Mouse (Mus musculus): ENCODE measurements at regions not wholly inside any gene's neighbourhood (a gene's known extent, or its start where the extent isn't known, plus 50 kb on each side); places are given as distances from the start of the nearest gene placed in this dataset.

DNA sequence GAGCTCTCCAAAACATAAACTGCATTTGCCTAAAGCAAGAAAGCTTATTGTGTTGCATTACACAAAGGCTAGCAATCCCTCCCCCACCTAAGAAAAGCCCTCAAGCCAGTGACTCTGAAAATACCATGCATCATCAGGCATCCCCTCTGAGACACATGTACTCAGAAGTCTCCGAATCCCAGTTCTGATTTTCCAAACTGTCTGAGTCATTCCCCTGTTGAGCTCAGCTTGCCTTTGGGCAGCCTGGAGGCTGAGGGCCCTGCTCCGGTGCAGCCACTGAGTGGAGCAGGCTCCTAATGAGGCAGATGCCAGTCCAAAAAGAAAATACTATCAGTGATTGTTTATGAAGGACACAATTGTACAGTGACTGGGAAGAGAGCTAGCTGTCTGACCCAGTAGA, 507.5 kb upstream of the Cdh11 start:
- no peaks in the 10 kb centered on the region for H3K79me2 ChIP-seq (ENCODE audit: control insufficient read depth, insufficient read depth)
- H3K36me3 ChIP-seq (ENCODE audit: control insufficient read depth, insufficient read depth) = no peaks in the 10 kb centered on the region
- no peaks in the 10 kb centered on the region for H3K27me3 ChIP-seq (ENCODE audit: control insufficient read depth, insufficient read depth, insufficient read length)
- TF ChIP-seq MAX (IDR thresholded peaks at IDR 0.05) = no peak
- TF ChIP-seq USF1 (IDR thresholded peaks at IDR 0.05; ENCODE audit: low read depth) = no peak
- TF ChIP-seq CEBPB (IDR thresholded peaks at IDR 0.05; ENCODE audit: low read depth) = no peak
- no peak for TF ChIP-seq FOSL1 (IDR thresholded peaks at IDR 0.05; ENCODE audit: insufficient read depth, low read length, poor library complexity, severe bottlenecking)
- H3K79me3 ChIP-seq (ENCODE audit: low read depth) = no peaks in the 10 kb centered on the region
- H3ac ChIP-seq (ENCODE audit: control insufficient read depth, insufficient read length, low read depth) = no peak overlapping the region
- no peak overlapping the region for H3K4me3 ChIP-seq (ENCODE audit: insufficient read depth, poor library complexity, severe bottlenecking)

DNA sequence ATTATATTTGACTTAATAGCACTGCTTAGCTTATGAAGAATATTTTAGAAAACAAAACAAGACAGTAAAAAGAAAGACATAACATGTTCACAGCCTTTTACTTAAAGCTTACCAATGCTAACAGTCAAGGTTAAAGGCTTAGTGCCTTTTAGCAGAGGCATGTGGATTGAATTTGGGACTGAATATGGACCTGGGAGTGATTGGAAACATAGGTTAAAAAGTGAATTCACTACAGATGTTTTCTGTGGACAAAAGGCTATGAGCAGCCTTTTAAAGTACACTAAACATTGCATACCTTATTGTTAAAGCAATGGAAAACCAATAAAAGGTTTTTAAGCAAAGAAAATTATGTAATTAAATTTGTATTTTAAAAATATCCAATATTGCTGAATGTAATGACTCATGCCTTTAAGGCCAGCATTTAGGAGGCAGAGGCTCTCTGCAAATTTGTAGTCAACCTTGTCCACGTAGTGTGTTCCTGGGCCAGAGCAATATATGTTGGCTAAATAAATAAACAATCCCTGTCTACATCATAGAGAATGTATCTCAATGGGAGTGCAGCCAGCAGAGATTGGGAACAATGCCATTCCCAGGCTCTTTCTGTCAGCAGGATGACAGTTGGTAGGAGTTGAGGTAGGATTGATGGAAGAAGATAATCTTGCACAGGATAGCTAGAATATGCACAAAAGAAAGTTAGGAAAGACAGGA, 521.2 kb upstream of the Cdh11 start:
- Histone ChIP-seq H3K79me3 (ENCODE audit: low read depth) (no peaks in the 10 kb centered on the region), H3K79me2 (ENCODE audit: control insufficient read depth, insufficient read depth) (no peaks in the 10 kb centered on the region)
- TF ChIP-seq MAX (IDR thresholded peaks at IDR 0.05) (no peak), MYOG (IDR thresholded peaks at IDR 0.05; ENCODE audit: control insufficient read depth, extremely low read depth, insufficient read length) (no peak), CEBPB (IDR thresholded peaks at IDR 0.05; ENCODE audit: low read depth) (no peak), MYOD1 (IDR thresholded peaks at IDR 0.05; ENCODE audit: control insufficient read depth, insufficient read length, low read depth) (no peak), USF1 (IDR thresholded peaks at IDR 0.05; ENCODE audit: low read depth) (no peak), FOSL1 (IDR thresholded peaks at IDR 0.05; ENCODE audit: insufficient read depth, low read length, poor library complexity, severe bottlenecking) (no peak), CTCF (IDR thresholded peaks at IDR 0.05; ENCODE audit: control insufficient read depth, insufficient read depth, insufficient read length) (no peak)

DNA sequence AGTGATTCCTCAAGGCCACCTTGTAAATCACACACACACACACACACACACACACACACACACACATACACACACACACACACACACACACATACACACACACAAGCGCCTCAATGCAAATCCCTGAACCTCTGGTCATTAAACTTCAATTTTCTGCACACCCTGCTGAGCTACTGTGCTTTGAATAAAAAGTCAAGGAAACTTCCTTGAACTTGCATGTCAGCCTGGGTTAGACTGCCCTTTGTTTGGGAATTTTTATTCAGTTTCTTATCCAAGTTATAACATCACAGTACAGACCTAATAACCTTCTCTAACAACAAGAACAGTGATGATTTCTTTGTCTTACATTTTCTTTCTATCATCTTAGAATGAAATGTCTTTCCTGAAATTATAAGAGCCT, 528.1 kb upstream of the Cdh11 start:
- Histone ChIP-seq H3K79me3 (ENCODE audit: low read depth) (no peaks in the 10 kb centered on the region), H3K79me2 (ENCODE audit: control insufficient read depth, insufficient read depth) (no peaks in the 10 kb centered on the region)
- TF ChIP-seq CEBPB (IDR thresholded peaks at IDR 0.05; ENCODE audit: low read depth) (no peak), USF1 (IDR thresholded peaks at IDR 0.05; ENCODE audit: low read depth) (no peak), MYOG (IDR thresholded peaks at IDR 0.05; ENCODE audit: control insufficient read depth, extremely low read depth, insufficient read length) (no peak), MYOD1 (IDR thresholded peaks at IDR 0.05; ENCODE audit: control insufficient read depth, insufficient read length, low read depth) (no peak), FOSL1 (IDR thresholded peaks at IDR 0.05; ENCODE audit: insufficient read depth, low read length, poor library complexity, severe bottlenecking) (no peak), MAX (IDR thresholded peaks at IDR 0.05) (no peak), CTCF (IDR thresholded peaks at IDR 0.05; ENCODE audit: control insufficient read depth, insufficient read depth, insufficient read length) (no peak)

More for the DNA sequence above, 521.2 kb upstream of the Cdh11 start:
- H3K27me3 ChIP-seq (ENCODE audit: control insufficient read depth, insufficient read depth, insufficient read length) = no peaks in the 10 kb centered on the region
- no peak overlapping the region for H3ac ChIP-seq (ENCODE audit: control insufficient read depth, insufficient read length, low read depth)
- H3K36me3 ChIP-seq (ENCODE audit: control insufficient read depth, insufficient read depth) = no peaks in the 10 kb centered on the region
- no peak overlapping the region for H3K4me3 ChIP-seq (ENCODE audit: insufficient read depth, poor library complexity, severe bottlenecking)

DNA sequence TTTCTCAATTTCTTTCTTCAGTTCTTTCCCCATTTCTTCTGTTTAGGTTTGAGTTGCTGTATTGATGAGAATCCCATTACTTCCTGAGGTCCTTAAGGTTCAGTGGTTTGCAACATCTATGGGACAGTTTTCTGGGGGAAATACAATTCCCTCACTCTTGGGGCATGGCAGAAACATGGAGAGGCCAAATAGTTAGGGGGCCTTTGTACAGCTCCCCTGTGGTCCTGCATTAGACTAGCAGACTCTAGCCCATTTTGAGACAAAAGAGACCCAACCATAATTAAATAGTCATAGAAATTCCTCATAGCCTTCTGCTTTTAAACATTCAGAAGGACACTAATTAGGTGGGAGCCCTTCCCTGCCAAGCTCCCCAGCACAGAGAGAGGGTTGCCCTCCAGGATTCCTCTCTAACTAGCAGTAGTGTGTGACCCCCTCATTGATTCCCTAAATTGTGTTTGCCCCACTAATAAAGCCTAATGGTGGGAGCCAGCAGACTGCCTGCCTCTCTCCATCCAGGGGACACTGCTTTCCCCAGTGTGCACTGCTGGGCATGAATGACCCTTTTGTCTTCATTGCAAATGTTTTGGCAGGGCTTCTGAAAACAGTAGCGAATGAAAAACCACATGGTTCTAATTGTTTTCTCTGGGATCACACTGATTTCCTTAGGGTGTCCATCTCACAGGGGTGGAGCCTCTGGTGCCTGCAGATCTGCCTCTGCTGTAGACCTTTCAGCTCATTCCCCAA, 529.0 kb upstream of the Cdh11 start:
- H3K27me3 ChIP-seq (ENCODE audit: control insufficient read depth, insufficient read depth, insufficient read length) = no peaks in the 10 kb centered on the region
- no peaks in the 10 kb centered on the region for H3K36me3 ChIP-seq (ENCODE audit: control insufficient read depth, insufficient read depth)
- no peaks in the 10 kb centered on the region for H3K79me3 ChIP-seq (ENCODE audit: low read depth)
- H3K79me2 ChIP-seq (ENCODE audit: control insufficient read depth, insufficient read depth) = no peaks in the 10 kb centered on the region
- TF ChIP-seq CEBPB (IDR thresholded peaks at IDR 0.05; ENCODE audit: low read depth) (no peak), MYOG (IDR thresholded peaks at IDR 0.05; ENCODE audit: control insufficient read depth, extremely low read depth, insufficient read length) (no peak)
- H3K4me3 ChIP-seq (ENCODE audit: insufficient read depth, poor library complexity, severe bottlenecking) = no peak overlapping the region
- H3ac ChIP-seq (ENCODE audit: control insufficient read depth, insufficient read length, low read depth) = no peak overlapping the region

More for the DNA sequence above, 528.1 kb upstream of the Cdh11 start:
- no peaks in the 10 kb centered on the region for H3K36me3 ChIP-seq (ENCODE audit: control insufficient read depth, insufficient read depth)
- no peak overlapping the region for H3ac ChIP-seq (ENCODE audit: control insufficient read depth, insufficient read length, low read depth)
- H3K27me3 ChIP-seq (ENCODE audit: control insufficient read depth, insufficient read depth, insufficient read length) = no peaks in the 10 kb centered on the region
- H3K4me3 ChIP-seq (ENCODE audit: insufficient read depth, poor library complexity, severe bottlenecking) = no peak overlapping the region

DNA sequence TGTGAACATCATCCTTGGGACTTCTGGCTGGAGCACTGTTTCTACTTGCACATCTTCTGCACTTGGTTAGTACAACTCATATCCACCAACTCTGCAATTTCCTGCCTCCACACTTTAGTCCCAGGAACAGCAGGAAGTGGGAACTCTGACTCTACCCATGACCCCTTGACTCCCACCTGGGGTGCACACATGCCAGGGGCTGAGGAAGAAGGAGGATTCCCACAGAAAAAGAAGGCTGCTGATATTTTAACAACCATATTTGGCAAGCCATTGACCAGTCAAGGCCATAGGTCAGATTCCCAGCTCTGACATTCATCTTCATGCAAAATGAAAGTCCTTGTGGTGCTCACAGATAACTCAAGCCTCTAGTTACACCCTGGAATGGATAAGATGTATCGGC, 530.3 kb upstream of the Cdh11 start:
- TF ChIP-seq FOSL1 (IDR thresholded peaks at IDR 0.05; ENCODE audit: insufficient read depth, low read length, poor library complexity, severe bottlenecking) (no peak), CEBPB (IDR thresholded peaks at IDR 0.05; ENCODE audit: low read depth) (no peak), CTCF (IDR thresholded peaks at IDR 0.05; ENCODE audit: control insufficient read depth, insufficient read depth, insufficient read length) (no peak)
- H3ac ChIP-seq (ENCODE audit: control insufficient read depth, insufficient read length, low read depth) = no peak overlapping the region
- no peaks in the 10 kb centered on the region for H3K79me3 ChIP-seq (ENCODE audit: low read depth)
- no peaks in the 10 kb centered on the region for H3K36me3 ChIP-seq (ENCODE audit: control insufficient read depth, insufficient read depth)
- H3K4me3 ChIP-seq (ENCODE audit: insufficient read depth, poor library complexity, severe bottlenecking) = no peak overlapping the region
- no peaks in the 10 kb centered on the region for H3K27me3 ChIP-seq (ENCODE audit: control insufficient read depth, insufficient read depth, insufficient read length)
- H3K79me2 ChIP-seq (ENCODE audit: control insufficient read depth, insufficient read depth) = no peaks in the 10 kb centered on the region

DNA sequence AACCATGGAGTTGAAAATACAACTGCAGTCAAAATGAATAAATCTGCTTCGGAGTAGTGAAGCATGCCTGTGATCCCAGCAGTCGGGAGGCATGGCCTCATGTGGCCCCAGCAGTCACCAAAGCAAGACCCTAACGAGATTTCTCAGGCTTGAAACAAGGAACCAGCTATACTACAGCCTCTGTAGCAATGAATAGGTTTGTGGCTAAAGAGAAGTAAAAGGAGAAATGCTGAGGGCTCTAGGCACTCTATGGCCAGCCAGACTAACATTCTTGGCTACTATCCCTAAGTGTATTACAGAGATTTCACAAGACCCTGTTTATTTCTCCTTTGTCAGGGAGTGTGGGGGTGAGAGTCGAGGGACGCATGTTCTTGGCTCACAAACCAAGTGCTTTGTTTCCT, 531.2 kb upstream of the Cdh11 start:
- Histone ChIP-seq H3K4me3 (ENCODE audit: insufficient read depth, poor library complexity, severe bottlenecking) (no peak overlapping the region), H3ac (ENCODE audit: control insufficient read depth, insufficient read length, low read depth) (no peak overlapping the region), H3K79me2 (ENCODE audit: control insufficient read depth, insufficient read depth) (no peaks in the 10 kb centered on the region), H3K79me3 (ENCODE audit: low read depth) (no peaks in the 10 kb centered on the region), H3K36me3 (ENCODE audit: control insufficient read depth, insufficient read depth) (no peaks in the 10 kb centered on the region), H3K27me3 (ENCODE audit: control insufficient read depth, insufficient read depth, insufficient read length) (no peaks in the 10 kb centered on the region)
- no peak for TF ChIP-seq FOSL1 (IDR thresholded peaks at IDR 0.05; ENCODE audit: insufficient read depth, low read length, poor library complexity, severe bottlenecking)
- no peak for TF ChIP-seq USF1 (IDR thresholded peaks at IDR 0.05; ENCODE audit: low read depth)
- no peak for TF ChIP-seq CEBPB (IDR thresholded peaks at IDR 0.05; ENCODE audit: low read depth)
- TF ChIP-seq CTCF (IDR thresholded peaks at IDR 0.05; ENCODE audit: control insufficient read depth, insufficient read depth, insufficient read length) = no peak
- no peak for TF ChIP-seq MYOG (IDR thresholded peaks at IDR 0.05; ENCODE audit: control insufficient read depth, extremely low read depth, insufficient read length)

Data from C2C12 (cell line).